Mouse (Mus musculus) small intestine, adult 2 months (tissue): ENCODE data around the gene Arpc2.

ENCODE experiments used
- CTCF ChIP-seq: fragments of 200-500 bp; IDR thresholded peaks from 2 replicates; pipeline ENCODE4 v1.5.1; 2012; ENCODE audit warnings: low read depth, mild to moderate bottlenecking, control low read depth, inconsistent platforms, low read length, moderate library complexity, mixed read lengths; ENCODE audit not compliant: insufficient replicate concordance, insufficient read length; ENCODE audit errors: extremely low read depth
- POLR2A ChIP-seq: fragments of 200-500 bp; IDR thresholded peaks from 2 replicates; pipeline ENCODE4 v1.6.1; 2012; ENCODE audit warnings: low read depth, mild to moderate bottlenecking, control low read depth, inconsistent platforms, low read length, moderate library complexity

GRCm38 (mm10) chr1:74281372-74281771, 45.5 kb downstream of the Arpc2 start:
- TF ChIP-seq CTCF (no peak), POLR2A (no peak)
